Mouse (Mus musculus) hindbrain, embryonic 10.5 days (tissue): Measurements from ENCODE around the gene BC049730. TPM values are rescaled to one million over a fixed set of nuclear protein-coding genes. Genes with fewer than 3 reads are reported as not detected.
"Not testable (repeated sequence)": the region's sequence is repeated elsewhere in the genome, so short reads cannot be mapped to it uniquely, and the experiment has no call there.

Source experiments
- DNase-seq: peaks from one replicate; pipeline ENCODE4 v3.0.0-alpha.2; 2017; ENCODE audit warnings: low spot score
- H3K27ac ChIP-seq: fragments of 300-500 bp; sonication (generic); 2 replicates; pipeline ENCODE4 v1.5.1; 2016; ENCODE audit warnings: mild to moderate bottlenecking, moderate library complexity
- H3K27me3 ChIP-seq: fragments of 300-500 bp; sonication (generic); 2 replicates; pipeline ENCODE4 v1.6.1; 2016; ENCODE audit warnings: mild to moderate bottlenecking; ENCODE audit not compliant: poor library complexity, insufficient read depth, severe bottlenecking
- H3K36me3 ChIP-seq: fragments of 300-500 bp; sonication (generic); 2 replicates; pipeline ENCODE4 v1.6.1; 2016; ENCODE audit warnings: mild to moderate bottlenecking, moderate library complexity
- H3K4me1 ChIP-seq: fragments of 300-500 bp; sonication (generic); replicated peaks from 2 replicates; pipeline ENCODE4 v1.6.1; 2016; ENCODE audit warnings: mild to moderate bottlenecking
- H3K4me3 ChIP-seq: fragments of 300-500 bp; sonication (generic); 2 replicates; pipeline ENCODE4 v1.5.1; 2016; ENCODE audit warnings: mild to moderate bottlenecking, moderate library complexity
- H3K9me3 ChIP-seq: fragments of 300-500 bp; sonication (generic); 2 replicates; pipeline ENCODE4 v1.6.1; 2016; ENCODE audit warnings: mild to moderate bottlenecking, moderate library complexity
- WGBS: fragments of 180-500 bp; shearing (Covaris S2); methylation state at CpG from one replicate; pipeline ENCODE4 v1.1.7; 2016; 5-methylcytosine and 5-hydroxymethylcytosine counted together
- polyA plus RNA-seq: library from polyadenylated mRNA; unstranded; fragments of >200 nt; fragmentation: Nextera tagmentation; extraction: Ambion mirVana; gene quantifications from 2 replicates; pipeline ENCODE4 v1.2.1, GENCODE M21; 2016

The BC049730 gene
- polyA plus RNA-seq, result not detected in 2 replicates

- Histone ChIP-seq H3K27me3 (peaks cover 3% of the 10 kb centered on the region; the same call in 1 of the 2 replicates), H3K4me3 (no peak within 1 kb of the TSS), H3K9me3 (no peaks in the 10 kb centered on the region), H3K4me1 (no peaks in the 10 kb centered on the region), H3K27ac (no peak within 1 kb of the TSS), H3K36me3 (no peaks in the 10 kb centered on the region)
- DNase-seq, result no peak
- WGBS, result 93% methylated on average over 14 of the region's 14 CpGs
Observed at GRCm38 (mm10) chr7:24708832-24709292, at the start of gene BC049730. Gene BC049730 (plus strand): TSS chr7:24709242.

DNA sequence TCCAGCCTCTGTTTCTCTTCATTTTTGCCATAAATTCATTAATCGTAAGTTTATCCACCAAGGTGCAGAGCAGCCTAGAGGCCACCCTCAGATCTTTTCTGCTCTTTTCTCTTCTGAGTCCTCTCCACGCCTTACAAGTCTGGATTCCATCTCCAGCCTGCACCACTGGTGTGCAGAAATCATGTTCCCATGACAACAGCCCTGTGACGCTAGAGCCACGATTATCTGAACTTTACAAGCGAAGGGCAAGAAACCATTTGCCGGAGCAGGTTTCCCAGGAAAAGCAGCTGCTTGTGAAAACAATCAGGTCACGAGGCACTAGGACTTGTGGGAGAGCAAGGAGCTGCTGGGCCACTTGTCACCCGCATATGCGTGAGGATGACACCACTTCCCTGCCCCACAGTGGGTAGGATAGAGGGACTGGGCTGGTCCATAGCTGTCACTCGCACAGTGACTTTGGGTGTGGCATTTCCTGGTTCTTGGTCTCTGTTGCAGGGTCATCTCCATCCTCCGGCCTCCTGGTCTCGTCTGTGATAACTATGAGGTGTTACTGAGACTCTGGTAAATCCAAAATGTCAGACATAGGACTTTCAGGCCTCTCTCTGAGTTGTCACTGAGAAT is 49.2 kb upstream of the BC049730 start:
- Histone ChIP-seq H3K36me3 (no peaks in the 10 kb centered on the region), H3K27me3 (peaks cover 3% of the 10 kb centered on the region; the same call in 1 of the 2 replicates), H3K9me3 (no peaks in the 10 kb centered on the region), H3K27ac (no peak overlapping the region), H3K4me1 (peaks cover under 1% of the 10 kb centered on the region; the same call in 1 of the 2 replicates), H3K4me3 (no peak overlapping the region)
- WGBS, result 73% methylated on average over 12 of the region's 12 CpGs
- DNase-seq, result no peak

- Histone ChIP-seq H3K4me1 (peaks cover 7% of the 10 kb centered on the region; the same call in 1 of the 2 replicates), H3K9me3 (no peaks in the 10 kb centered on the region), H3K27me3 (peaks cover 3% of the 10 kb centered on the region; the same call in 1 of the 2 replicates), H3K4me3 (no peak overlapping the region), H3K27ac (no peak overlapping the region), H3K36me3 (no peaks in the 10 kb centered on the region)
- 76% methylated on average over 17 of the region's 17 CpGs for WGBS
- DNase-seq, result no peak
Observed at GRCm38 (mm10) chr7:24661118-24661904, 47.7 kb upstream of the BC049730 start.

- no peak overlapping the region for H3K27ac ChIP-seq
- 20% methylated on average over 8 of the region's 8 CpGs for WGBS
- peak; percentile 77 for DNase-seq
- no peaks in the 10 kb centered on the region for H3K36me3 ChIP-seq
- peaks cover 3% of the 10 kb centered on the region; the same call in 1 of the 2 replicates for H3K27me3 ChIP-seq
- H3K4me1 ChIP-seq, result peaks cover 7% of the 10 kb centered on the region; the same call in 1 of the 2 replicates
- H3K9me3 ChIP-seq, result no peaks in the 10 kb centered on the region
- H3K4me3 ChIP-seq, result no peak overlapping the region
Observed at GRCm38 (mm10) chr7:24662575-24662974, 46.5 kb upstream of the BC049730 start.

- 46% methylated on average over 8 of the region's 8 CpGs for WGBS
- no peaks in the 10 kb centered on the region for H3K36me3 ChIP-seq
- no peaks in the 10 kb centered on the region for H3K9me3 ChIP-seq
- no peak for DNase-seq
- H3K4me3 ChIP-seq, result no peak overlapping the region
- H3K27ac ChIP-seq, result no peak overlapping the region
- H3K27me3 ChIP-seq, result peaks cover 3% of the 10 kb centered on the region; the same call in 1 of the 2 replicates
- peaks cover 7% of the 10 kb centered on the region; the same call in 1 of the 2 replicates for H3K4me1 ChIP-seq
Observed at GRCm38 (mm10) chr7:24664301-24664700, 44.7 kb upstream of the BC049730 start.

DNA sequence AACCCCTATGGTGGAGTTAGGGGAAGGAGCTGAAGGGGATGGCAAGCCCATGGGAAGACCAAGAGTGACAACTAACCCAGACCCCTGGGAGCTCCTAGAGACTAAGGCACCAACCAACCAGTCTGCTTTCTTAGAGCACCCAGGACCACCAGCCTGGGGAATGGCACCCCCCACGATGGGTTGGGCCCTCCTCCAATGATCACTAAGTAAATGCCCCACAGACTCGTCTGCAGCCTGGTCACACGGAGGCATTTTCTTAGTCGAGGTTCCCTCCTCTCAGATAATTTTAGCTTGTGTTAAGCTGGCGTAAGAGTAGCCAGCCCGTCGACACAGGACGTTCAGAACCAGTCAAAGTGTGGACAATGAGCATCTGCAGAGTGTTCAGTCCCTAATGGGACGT is 44.1 kb upstream of the BC049730 start:
- Histone ChIP-seq H3K4me3 (no peak overlapping the region), H3K27ac (no peak overlapping the region), H3K36me3 (no peaks in the 10 kb centered on the region), H3K9me3 (no peaks in the 10 kb centered on the region), H3K4me1 (peaks cover 7% of the 10 kb centered on the region; the same call in 1 of the 2 replicates), H3K27me3 (peaks cover 3% of the 10 kb centered on the region; the same call in 1 of the 2 replicates)
- DNase-seq, result no peak
- 72% methylated on average over 9 of the region's 9 CpGs for WGBS

GRCm38 (mm10) chr7:24671944-24672439 is 37.0 kb upstream of the BC049730 start:
- no peaks in the 10 kb centered on the region for H3K27me3 ChIP-seq
- H3K27ac ChIP-seq, result no peak overlapping the region
- WGBS, result 93% methylated on average over 23 of the region's 23 CpGs

GRCm38 (mm10) chr7:24676575-24676974 is 32.5 kb upstream of the BC049730 start, which contains the start of gene Tex101:
Gene Tex101 (minus strand): TSS chr7:24676675.
- H3K4me1 ChIP-seq, result peaks cover 3% of the 10 kb centered on the region; the same call in 1 of the 2 replicates
- H3K4me3 ChIP-seq, result no peak within 1 kb of the TSS
- no peaks in the 10 kb centered on the region for H3K36me3 ChIP-seq
- H3K27me3 ChIP-seq, result no peaks in the 10 kb centered on the region; the same call in 1 of the 2 replicates
- H3K27ac ChIP-seq, result no peak within 1 kb of the TSS
- DNase-seq, result no peak
- WGBS, result 88% methylated on average over 9 of the region's 9 CpGs
- no peaks in the 10 kb centered on the region for H3K9me3 ChIP-seq

More at GRCm38 (mm10) chr7:24671944-24672439, 37.0 kb upstream of the BC049730 start:
- no peak overlapping the region for H3K4me3 ChIP-seq
- no peaks in the 10 kb centered on the region for H3K36me3 ChIP-seq
- no peaks in the 10 kb centered on the region for H3K4me1 ChIP-seq
- H3K9me3 ChIP-seq, result no peaks in the 10 kb centered on the region
- no peak for DNase-seq

DNA sequence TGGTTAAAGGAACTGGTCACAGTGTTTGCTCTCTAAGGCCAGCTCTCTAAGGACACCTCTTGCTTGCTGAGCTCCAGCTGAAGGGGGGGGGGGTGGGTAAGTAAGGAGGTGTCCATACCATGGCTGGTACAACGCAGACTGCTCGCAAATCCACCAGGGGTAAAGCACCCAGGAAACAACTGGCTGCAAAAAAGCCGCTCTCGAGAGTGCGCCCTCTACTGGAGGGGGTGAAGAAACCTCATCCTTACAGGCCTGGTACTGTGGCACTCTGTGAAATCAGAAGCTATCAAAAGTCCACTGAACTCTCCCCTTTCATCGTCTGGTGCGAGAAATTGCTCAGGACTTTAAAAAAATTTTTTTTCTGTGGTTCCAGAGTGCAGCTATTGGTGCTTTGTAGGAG is 24.9 kb upstream of the BC049730 start:
- H3K4me1 ChIP-seq, result not testable (repeated sequence)

GRCm38 (mm10) chr7:24687519-24687918 is 21.5 kb upstream of the BC049730 start:
- not testable (repeated sequence) for H3K36me3 ChIP-seq, H3K4me1 ChIP-seq, H3K27ac ChIP-seq, DNase-seq, H3K27me3 ChIP-seq, H3K9me3 ChIP-seq, H3K4me3 ChIP-seq
- WGBS, result 90% methylated on average over 10 of the region's 10 CpGs

More for the DNA sequence above, 24.9 kb upstream of the BC049730 start:
- DNase-seq, H3K4me3 ChIP-seq, H3K27me3 ChIP-seq, H3K27ac ChIP-seq, H3K9me3 ChIP-seq, H3K36me3 ChIP-seq: not testable (repeated sequence)
- 80% methylated on average over 7 of the region's 7 CpGs for WGBS

- not testable (repeated sequence) for H3K27ac ChIP-seq, H3K9me3 ChIP-seq, H3K4me1 ChIP-seq, H3K36me3 ChIP-seq, DNase-seq, H3K4me3 ChIP-seq, H3K27me3 ChIP-seq
- whole genome bisulfite sequencing, result 81% methylated on average over 3 of the region's 3 CpGs
Observed at GRCm38 (mm10) chr7:24692693-24693092, 16.3 kb upstream of the BC049730 start.

- not testable (repeated sequence) for H3K27ac ChIP-seq, H3K36me3 ChIP-seq, H3K4me1 ChIP-seq, H3K27me3 ChIP-seq, DNase-seq, H3K9me3 ChIP-seq, H3K4me3 ChIP-seq
- 94% methylated on average over 4 of the region's 4 CpGs for WGBS
Observed at GRCm38 (mm10) chr7:24697891-24698290, 11.2 kb upstream of the BC049730 start.

DNA sequence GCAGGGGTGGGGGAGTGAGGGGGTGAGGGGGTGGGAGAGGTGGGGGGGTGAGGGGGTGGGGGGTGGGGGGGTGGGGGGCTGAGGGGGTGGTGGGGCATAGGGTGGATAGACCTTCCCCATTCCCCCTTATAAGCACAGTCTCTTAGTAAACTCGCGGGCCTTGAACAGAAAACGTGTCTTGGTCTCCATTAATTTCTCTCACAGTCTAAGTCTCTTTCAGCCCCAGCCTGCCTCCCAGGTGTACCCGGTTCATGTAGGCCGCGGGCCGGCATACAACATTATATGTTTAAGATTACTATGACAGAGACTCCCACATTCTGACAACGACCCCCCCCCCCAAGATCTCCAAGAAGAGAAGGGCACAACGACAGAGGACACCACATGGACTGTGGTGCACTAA is 6.2 kb upstream of the BC049730 start:
- H3K4me3 ChIP-seq, H3K9me3 ChIP-seq, H3K27ac ChIP-seq, DNase-seq, H3K36me3 ChIP-seq, H3K4me1 ChIP-seq, H3K27me3 ChIP-seq: not testable (repeated sequence)
- 83% methylated on average over 9 of the region's 9 CpGs for WGBS
